Mouse (Mus musculus) cerebellum, postnatal 4 days (tissue): ENCODE data around the gene Dok3.

Experiments used
- DNase-seq, 2 experiments: peaks; one replicate each; pipeline ENCODE4 v3.0.0; 2022; ENCODE audit warnings: low spot score in 2 of 2, mixed read lengths in 1 of 2

Dok3 gene

DNA sequence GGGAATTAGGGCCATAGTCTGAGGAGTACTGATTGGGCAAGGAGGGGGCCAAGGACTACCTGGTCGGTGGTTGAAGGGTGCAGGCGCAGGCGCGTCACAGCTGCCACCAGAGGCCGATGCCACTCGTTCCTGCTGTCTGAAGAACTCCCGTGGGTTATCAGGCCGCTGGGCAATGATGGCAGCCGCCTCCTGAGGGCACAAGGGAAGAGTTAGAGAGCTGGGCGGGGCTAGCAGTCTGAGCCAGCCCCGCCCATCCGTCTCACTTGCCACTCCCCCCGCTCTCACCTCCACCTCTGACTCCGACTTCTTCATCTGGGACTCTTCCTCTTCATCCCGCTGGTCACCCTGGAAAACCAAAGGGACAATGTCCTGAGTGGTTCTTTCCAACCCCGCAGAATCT is 51.6 kb downstream of the Dok3 start:
- no peak for DNase-seq

DNA sequence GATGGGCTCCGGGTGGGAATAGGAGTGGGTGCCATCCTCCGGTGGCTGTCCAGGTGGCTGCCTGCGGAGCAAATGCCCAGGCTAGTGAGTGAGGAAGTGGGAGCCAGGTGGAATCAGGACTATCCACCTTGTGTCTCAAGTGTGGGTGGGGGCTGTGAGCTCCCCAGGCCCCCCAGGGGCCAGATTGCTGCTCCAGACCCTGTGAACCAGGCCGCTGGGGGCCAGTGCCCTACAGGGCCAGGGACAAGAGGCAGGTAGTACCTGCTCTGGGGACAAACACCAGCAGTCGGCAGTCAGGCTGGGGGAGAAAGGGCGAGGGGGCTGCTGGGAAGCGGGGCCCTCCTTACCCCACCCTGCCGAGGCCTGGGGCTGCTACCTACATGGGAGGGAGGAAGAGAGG is 52.8 kb downstream of the Dok3 start:
- DNase-seq = no peak

DNA sequence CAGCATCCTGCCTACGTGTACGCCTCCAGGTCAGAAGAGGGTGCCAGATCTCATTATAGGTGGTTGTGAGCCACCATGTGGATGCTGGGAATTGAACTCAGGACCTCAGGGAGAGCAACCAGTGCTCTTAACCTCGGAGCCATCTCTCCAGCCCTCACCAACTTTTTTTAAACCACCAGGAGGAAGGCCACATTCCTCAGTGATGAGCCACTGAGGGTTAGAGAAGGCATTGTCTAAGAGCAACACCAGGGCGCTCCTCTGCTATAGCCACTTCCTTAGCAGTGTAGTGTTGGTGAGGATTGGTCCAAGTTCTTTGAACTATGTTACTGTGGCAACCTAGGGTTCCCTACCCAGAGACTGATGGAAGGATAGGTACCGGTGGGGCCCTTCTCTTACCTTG is 53.3 kb downstream of the Dok3 start:
- no peak for DNase-seq

DNA sequence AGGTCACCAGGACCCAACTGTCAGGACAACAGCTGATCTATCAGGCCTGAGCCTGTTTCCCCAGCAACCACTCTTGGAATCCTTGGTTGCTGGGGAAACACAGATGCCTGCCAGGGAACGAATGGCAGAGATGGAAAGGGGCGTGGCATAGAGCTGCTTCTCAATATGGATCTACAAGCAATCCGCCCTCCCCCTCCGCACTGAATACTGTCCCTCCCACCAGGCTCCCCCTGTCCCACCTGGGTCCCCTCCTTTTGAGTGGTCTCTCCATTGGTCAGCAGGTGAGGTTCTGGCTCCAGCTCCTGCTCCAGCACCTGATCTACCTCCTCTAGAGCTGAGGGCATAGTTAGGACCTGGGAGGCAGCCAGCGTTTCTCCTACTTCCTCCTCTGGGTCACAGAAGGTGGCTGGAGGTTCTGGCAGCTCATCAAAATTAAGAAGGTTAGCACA is 54.5 kb downstream of the Dok3 start:
- DNase-seq = peak in 1 of 2 experiments; percentile 66

DNA sequence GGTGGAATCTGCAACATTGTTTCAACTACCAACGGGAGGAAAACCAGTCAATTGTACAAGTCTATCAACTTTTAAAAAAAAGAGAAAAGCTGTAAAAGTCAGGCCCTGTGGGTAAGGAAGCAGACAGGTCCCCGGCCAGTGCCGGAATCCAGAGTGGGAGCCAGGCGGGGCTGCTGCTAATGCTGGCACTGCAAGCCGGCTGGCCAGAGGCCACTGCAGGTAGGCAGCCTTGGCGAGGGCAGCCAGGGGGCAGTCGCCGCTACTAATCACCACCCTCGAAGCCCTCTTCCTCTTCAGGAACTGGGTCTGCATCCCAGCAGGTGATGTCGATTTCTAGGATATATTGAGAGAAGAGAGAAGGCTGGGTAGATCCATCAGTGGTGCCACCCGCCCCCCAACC is 55.1 kb downstream of the Dok3 start:
- DNase-seq = no peak
